9 mouse cellular contexts compared by ENCODE assay signal in the genomic region with DNA sequence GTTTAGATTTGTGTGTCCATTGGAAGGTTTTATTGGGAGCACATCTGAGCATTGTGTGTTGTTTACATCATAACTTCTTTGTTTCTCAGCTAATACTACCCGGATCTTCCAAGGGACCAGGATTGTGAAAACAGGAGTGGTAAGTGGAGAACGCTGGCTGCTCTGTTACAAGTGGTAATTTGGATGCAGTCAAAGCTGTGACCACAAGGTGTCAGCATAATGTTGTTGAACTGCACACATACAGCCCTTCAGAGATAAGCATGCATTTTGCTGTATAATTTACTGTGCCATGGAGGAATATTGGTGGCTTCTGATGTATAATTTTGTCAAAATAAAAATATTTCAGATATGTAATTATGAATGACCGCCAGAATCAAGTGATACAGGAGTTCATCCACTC.
DNase-seq lines count a peak whose midpoint lies in the region; ATAC-seq and TF ChIP-seq lines count a peak whose summit lies in the region.
"Had no signal": no experiment of that assay in that cellular context is flagged by ENCODE, and none has a peak within 500 bp of the region (broad histone marks: within the 10 kb centered on the region; RNA-seq: fewer than 3 reads in every experiment).

No protein-coding gene starts in this region.

- no peak overlapping the region for H3K9ac ChIP-seq in heart, adult 2 months (ENCODE audit: low read depth, low read length)
- no peak overlapping the region for H3K9ac ChIP-seq in forebrain, embryonic 15.5 days (replicated peaks)
- H3K9ac ChIP-seq: limb, embryonic 15.5 days had no signal

- H3K79me2 ChIP-seq in heart, adult 2 months (replicated peaks; ENCODE audit: control insufficient read depth, insufficient read depth, low read length) = no peaks in the 10 kb centered on the region

- TF ChIP-seq CTCF in heart, adult 2 months (IDR thresholded peaks at IDR 0.05) = peak; percentile 86
- peak; percentile 56 for TF ChIP-seq CTCF in kidney, adult 2 months (conservative IDR thresholded peaks at IDR 0.05; ENCODE audit: insufficient read depth, insufficient read length, low read depth, low read length)

- intact Hi-C loops in heart, adult 2 months (cut with DNase I) = loop anchor here (2.0 kb wide), 1 partner anchor 379 kb away; no protein-coding TSS in a partner anchor
- intact Hi-C loops in left cerebral cortex, postnatal 4 days (cut with DNase I) = loop anchor here (2.0 to 5.0 kb wide), 2 partner anchors 125 to 379 kb away; no protein-coding TSS in a partner anchor

- ATAC-seq in forebrain, embryonic 15.5 days (replicated peaks) = peak; percentile 92

- H3K4me2 ChIP-seq in forebrain, embryonic 15.5 days (replicated peaks) = no peak overlapping the region
- H3K4me2 ChIP-seq: limb, embryonic 15.5 days had no signal

- TF ChIP-seq EP300 in heart, adult 2 months (IDR thresholded peaks at IDR 0.05; ENCODE audit: insufficient read depth, low read depth, low read length) = no peak

- no peak overlapping the region for H3K4me3 ChIP-seq in heart, adult 2 months
- no peak overlapping the region for H3K4me3 ChIP-seq in heart, embryonic 10.5 days
- no peak overlapping the region for H3K4me3 ChIP-seq in forebrain, embryonic 15.5 days
- no peak overlapping the region for H3K4me3 ChIP-seq in kidney, adult 2 months (ENCODE audit: insufficient read depth, low read depth, low read length)
- H3K4me3 ChIP-seq: limb, embryonic 15.5 days had no signal

- no peaks in the 10 kb centered on the region for H3K4me1 ChIP-seq in heart, adult 2 months (ENCODE audit: control insufficient read depth, insufficient read depth, low read length)
- H3K4me1 ChIP-seq in heart, embryonic 10.5 days = no peaks in the 10 kb centered on the region
- H3K4me1 ChIP-seq in forebrain, embryonic 15.5 days = peaks cover 2% of the 10 kb centered on the region; the same call in 1 of the 2 replicates
- no peaks in the 10 kb centered on the region for H3K4me1 ChIP-seq in kidney, adult 2 months (ENCODE audit: control insufficient read depth, insufficient read depth, low read length)
- H3K4me1 ChIP-seq: limb, embryonic 15.5 days had no signal

- WGBS in heart, adult 2 months = 40% methylated on average over 3 of the region's 3 CpGs
- 42% methylated on average over 3 of the region's 3 CpGs for WGBS in heart, embryonic 10.5 days
- 36% methylated on average over 3 of the region's 3 CpGs for WGBS in forebrain, embryonic 15.5 days
- 34% methylated on average over 3 of the region's 3 CpGs for WGBS in kidney, adult 2 months

- TF ChIP-seq POLR2A in heart, adult 2 months (IDR thresholded peaks at IDR 0.05; ENCODE audit: insufficient read depth, low read depth, low read length) = no peak
- no peak for TF ChIP-seq POLR2A in kidney, adult 2 months (IDR thresholded peaks at IDR 0.05; ENCODE audit: low read depth, low read length)

- peak in 1 of 2 experiments; percentile 16 for DNase-seq in heart, adult 2 months
- DNase-seq in heart, embryonic 10.5 days (ENCODE audit: low spot score) = no peak
- DNase-seq in cerebellum, adult 11-12 months = peak; percentile 22
- DNase-seq in kidney, adult 2 months = peak; percentile 71
- DNase-seq in left cerebral cortex, postnatal 4 days = peak; percentile 64
- peak; percentile 49 for DNase-seq in neural tube, embryonic 10.5 days (ENCODE audit: extremely low spot score, low spot score)
- DNase-seq in spleen, postnatal 36 days (ENCODE audit: low spot score in 2 of 2) = no peak

- H3K36me3 ChIP-seq in heart, adult 2 months (ENCODE audit: control insufficient read depth, insufficient read depth, low read length) = no peaks in the 10 kb centered on the region
- no peaks in the 10 kb centered on the region for H3K36me3 ChIP-seq in heart, embryonic 10.5 days
- no peaks in the 10 kb centered on the region for H3K36me3 ChIP-seq in forebrain, embryonic 15.5 days
- no peaks in the 10 kb centered on the region; the same call in 1 of the 2 replicates for H3K36me3 ChIP-seq in kidney, adult 2 months (ENCODE audit: control insufficient read depth, insufficient read depth, low read length)

- H3K9me3 ChIP-seq in heart, embryonic 10.5 days = no peaks in the 10 kb centered on the region
- no peaks in the 10 kb centered on the region for H3K9me3 ChIP-seq in forebrain, embryonic 15.5 days
- H3K9me3 ChIP-seq: limb, embryonic 15.5 days had no signal

- H3K27me3 ChIP-seq in heart, adult 2 months (ENCODE audit: control insufficient read depth, insufficient read depth, low read length) = no peaks in the 10 kb centered on the region
- H3K27me3 ChIP-seq in heart, embryonic 10.5 days (ENCODE audit: insufficient read depth, poor library complexity, severe bottlenecking) = no peaks in the 10 kb centered on the region
- H3K27me3 ChIP-seq in forebrain, embryonic 15.5 days = no peaks in the 10 kb centered on the region
- H3K27me3 ChIP-seq in kidney, adult 2 months (replicated peaks; ENCODE audit: control insufficient read depth, insufficient read depth, low read length) = no peaks in the 10 kb centered on the region
- H3K27me3 ChIP-seq: limb, embryonic 15.5 days had no signal

- no peak overlapping the region for H3K27ac ChIP-seq in heart, adult 2 months
- H3K27ac ChIP-seq in heart, embryonic 10.5 days = no peak overlapping the region
- no peak overlapping the region for H3K27ac ChIP-seq in forebrain, embryonic 15.5 days (replicated peaks)
- no peak overlapping the region for H3K27ac ChIP-seq in kidney, adult 2 months (ENCODE audit: insufficient read depth, low read depth, low read length)
- H3K27ac ChIP-seq: limb, embryonic 15.5 days had no signal

Comparison
In these comparisons a context has a peak if more than half of its experiments do, and no peak if none do; other contexts are left out.
1. DNase-seq: peak in cerebellum, adult 11-12 months (single experiment), kidney, adult 2 months (single experiment), left cerebral cortex, postnatal 4 days (single experiment) and neural tube, embryonic 10.5 days (single experiment); none in heart, embryonic 10.5 days (single experiment) and spleen, postnatal 36 days (0 of 2).